Mouse (Mus musculus): ENCODE data around the gene Prkch. TPM values are rescaled to one million over a fixed set of nuclear protein-coding genes. Genes with fewer than 3 reads are reported as not detected.

Prkch gene
- polyA plus RNA-seq, 1 experiment = 12.5 TPM

- Histone ChIP-seq H3K4me3 (ENCODE audit: extremely low read depth, insufficient read depth, insufficient read length) (no peak overlapping the region), H3K4me1 (ENCODE audit: control insufficient read depth, insufficient read depth, insufficient read length) (no peaks in the 10 kb centered on the region), H3K27ac (ENCODE audit: insufficient read depth, low read length) (no peak overlapping the region), H3K36me3 (ENCODE audit: control insufficient read depth, insufficient read depth, low read length) (no peaks in the 10 kb centered on the region; the same call in 1 of the 2 replicates), H3K27me3 (ENCODE audit: control insufficient read depth, insufficient read depth, low read length) (no peaks in the 10 kb centered on the region)
- no peak for DNase-seq (ENCODE audit: low read depth in 1 of 2, low spot score in 2 of 2)
- WGBS = 89% methylated on average over 17 of the region's 17 CpGs
- TF ChIP-seq CTCF (IDR thresholded peaks at IDR 0.05; ENCODE audit: extremely low read depth, insufficient read depth, insufficient read length, insufficient replicate concordance) = no peak
- no peak for TF ChIP-seq POLR2A (IDR thresholded peaks at IDR 0.05; ENCODE audit: low read depth, low read length)
These were observed 147.4 kb downstream of the Prkch start for GRCm38 (mm10) chr12:73731848-73732540.

- WGBS = 85% methylated on average over 7 of the region's 7 CpGs
- H3K27me3 ChIP-seq (ENCODE audit: control insufficient read depth, insufficient read depth, low read length) = no peaks in the 10 kb centered on the region
- no peaks in the 10 kb centered on the region; the same call in 1 of the 2 replicates for H3K36me3 ChIP-seq (ENCODE audit: control insufficient read depth, insufficient read depth, low read length)
- H3K4me1 ChIP-seq (ENCODE audit: control insufficient read depth, insufficient read depth, insufficient read length) = no peaks in the 10 kb centered on the region
- H3K27ac ChIP-seq (ENCODE audit: insufficient read depth, low read length) = no peak overlapping the region
- TF ChIP-seq CTCF (IDR thresholded peaks at IDR 0.05; ENCODE audit: extremely low read depth, insufficient read depth, insufficient read length, insufficient replicate concordance) (no peak), POLR2A (IDR thresholded peaks at IDR 0.05; ENCODE audit: low read depth, low read length) (no peak)
- no peak for DNase-seq (ENCODE audit: low read depth in 1 of 2, low spot score in 2 of 2)
- H3K4me3 ChIP-seq (ENCODE audit: extremely low read depth, insufficient read depth, insufficient read length) = no peak overlapping the region
These were observed 148.3 kb downstream of the Prkch start for GRCm38 (mm10) chr12:73732862-73733261.

GRCm38 (mm10) chr12:73736931-73737330, 152.3 kb downstream of the Prkch start:
- no peak overlapping the region for H3K27ac ChIP-seq (ENCODE audit: insufficient read depth, low read length)
- H3K36me3 ChIP-seq (ENCODE audit: control insufficient read depth, insufficient read depth, low read length) = no peaks in the 10 kb centered on the region
- 55% methylated on average over 3 of the region's 3 CpGs for WGBS
- no peak overlapping the region for H3K4me3 ChIP-seq (ENCODE audit: extremely low read depth, insufficient read depth, insufficient read length)
- no peaks in the 10 kb centered on the region for H3K27me3 ChIP-seq (ENCODE audit: control insufficient read depth, insufficient read depth, low read length)
- no peaks in the 10 kb centered on the region for H3K4me1 ChIP-seq (ENCODE audit: control insufficient read depth, insufficient read depth, insufficient read length)
- DNase-seq (ENCODE audit: low read depth in 1 of 2, low spot score in 2 of 2) = no peak
- no peak for TF ChIP-seq CTCF (IDR thresholded peaks at IDR 0.05; ENCODE audit: extremely low read depth, insufficient read depth, insufficient read length, insufficient replicate concordance)
- no peak for TF ChIP-seq POLR2A (IDR thresholded peaks at IDR 0.05; ENCODE audit: low read depth, low read length)

GRCm38 (mm10) chr12:73739611-73740219, 155.1 kb downstream of the Prkch start:
- no peak overlapping the region for H3K27ac ChIP-seq (ENCODE audit: insufficient read depth, low read length)
- H3K4me3 ChIP-seq (ENCODE audit: extremely low read depth, insufficient read depth, insufficient read length) = no peak overlapping the region
- 87% methylated on average over 6 of the region's 6 CpGs for WGBS
- no peak for DNase-seq (ENCODE audit: low read depth in 1 of 2, low spot score in 2 of 2)
- no peaks in the 10 kb centered on the region for H3K4me1 ChIP-seq (ENCODE audit: control insufficient read depth, insufficient read depth, insufficient read length)
- no peak for TF ChIP-seq CTCF (IDR thresholded peaks at IDR 0.05; ENCODE audit: extremely low read depth, insufficient read depth, insufficient read length, insufficient replicate concordance)
- no peak for TF ChIP-seq POLR2A (IDR thresholded peaks at IDR 0.05; ENCODE audit: low read depth, low read length)
- no peaks in the 10 kb centered on the region for H3K27me3 ChIP-seq (ENCODE audit: control insufficient read depth, insufficient read depth, low read length)
- H3K36me3 ChIP-seq (ENCODE audit: control insufficient read depth, insufficient read depth, low read length) = no peaks in the 10 kb centered on the region

- Histone ChIP-seq H3K36me3 (ENCODE audit: control insufficient read depth, insufficient read depth, low read length) (no peaks in the 10 kb centered on the region), H3K4me1 (ENCODE audit: control insufficient read depth, insufficient read depth, insufficient read length) (no peaks in the 10 kb centered on the region), H3K27ac (ENCODE audit: insufficient read depth, low read length) (no peak overlapping the region), H3K4me3 (ENCODE audit: extremely low read depth, insufficient read depth, insufficient read length) (no peak overlapping the region), H3K27me3 (ENCODE audit: control insufficient read depth, insufficient read depth, low read length) (no peaks in the 10 kb centered on the region)
- 59% methylated on average over 3 of the region's 3 CpGs for WGBS
- TF ChIP-seq POLR2A (IDR thresholded peaks at IDR 0.05; ENCODE audit: low read depth, low read length) = no peak
- TF ChIP-seq CTCF (IDR thresholded peaks at IDR 0.05; ENCODE audit: extremely low read depth, insufficient read depth, insufficient read length, insufficient replicate concordance) = no peak
- DNase-seq (ENCODE audit: low read depth in 1 of 2, low spot score in 2 of 2) = no peak
These were observed 158.0 kb downstream of the Prkch start for GRCm38 (mm10) chr12:73742577-73742976.

GRCm38 (mm10) chr12:73743087-73743486, 158.5 kb downstream of the Prkch start:
- no peaks in the 10 kb centered on the region for H3K36me3 ChIP-seq (ENCODE audit: control insufficient read depth, insufficient read depth, low read length)
- H3K4me1 ChIP-seq (ENCODE audit: control insufficient read depth, insufficient read depth, insufficient read length) = no peaks in the 10 kb centered on the region
- no peak for DNase-seq (ENCODE audit: low read depth in 1 of 2, low spot score in 2 of 2)
- TF ChIP-seq CTCF (IDR thresholded peaks at IDR 0.05; ENCODE audit: extremely low read depth, insufficient read depth, insufficient read length, insufficient replicate concordance) (no peak), POLR2A (IDR thresholded peaks at IDR 0.05; ENCODE audit: low read depth, low read length) (no peak)
- no peak overlapping the region for H3K4me3 ChIP-seq (ENCODE audit: extremely low read depth, insufficient read depth, insufficient read length)
- no peaks in the 10 kb centered on the region for H3K27me3 ChIP-seq (ENCODE audit: control insufficient read depth, insufficient read depth, low read length)
- H3K27ac ChIP-seq (ENCODE audit: insufficient read depth, low read length) = no peak overlapping the region

GRCm38 (mm10) chr12:73746072-73746471, 161.5 kb downstream of the Prkch start:
- no peak for TF ChIP-seq CTCF (IDR thresholded peaks at IDR 0.05; ENCODE audit: extremely low read depth, insufficient read depth, insufficient read length, insufficient replicate concordance)
- TF ChIP-seq POLR2A (IDR thresholded peaks at IDR 0.05; ENCODE audit: low read depth, low read length) = no peak
- Histone ChIP-seq H3K4me3 (ENCODE audit: extremely low read depth, insufficient read depth, insufficient read length) (no peak overlapping the region), H3K27ac (ENCODE audit: insufficient read depth, low read length) (no peak overlapping the region), H3K4me1 (ENCODE audit: control insufficient read depth, insufficient read depth, insufficient read length) (no peaks in the 10 kb centered on the region), H3K27me3 (ENCODE audit: control insufficient read depth, insufficient read depth, low read length) (no peaks in the 10 kb centered on the region), H3K36me3 (ENCODE audit: control insufficient read depth, insufficient read depth, low read length) (no peaks in the 10 kb centered on the region)
- 87% methylated on average over 6 of the region's 6 CpGs for WGBS
- DNase-seq (ENCODE audit: low read depth in 1 of 2, low spot score in 2 of 2) = no peak

All from spleen, adult 2 months (tissue).